Mouse (Mus musculus): Measurements from ENCODE around the gene Pdss2.

DNA sequence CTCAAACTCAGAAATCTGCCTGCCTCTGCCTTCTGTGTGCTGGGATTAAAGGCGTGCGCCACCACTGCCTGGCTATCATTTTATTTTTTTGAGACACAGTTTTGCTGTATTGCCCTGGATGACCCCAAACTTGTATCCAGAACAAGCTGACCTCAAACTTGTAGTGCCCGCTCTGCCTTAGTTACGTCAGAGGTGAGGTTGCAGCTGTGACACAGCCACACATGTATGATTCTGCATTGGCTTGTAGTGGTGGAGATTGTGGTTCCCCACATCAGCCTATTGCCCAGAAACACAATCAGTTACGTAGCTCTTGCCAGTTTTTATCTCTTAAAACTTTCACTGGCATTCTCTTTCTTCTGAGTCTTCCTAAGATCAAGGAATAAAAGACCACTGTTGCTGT lies 108.5 kb downstream of the Pdss2 start:
- no peak for TF ChIP-seq CTCF (IDR thresholded peaks at IDR 0.05; ENCODE audit: low read depth, low read length)
- TF ChIP-seq POLR2A (IDR thresholded peaks at IDR 0.05; ENCODE audit: insufficient read depth, low read length), result no peak
- no peak for TF ChIP-seq EP300 (IDR thresholded peaks at IDR 0.05; ENCODE audit: insufficient read depth, low read depth, low read length)
